Mouse (Mus musculus): ENCODE data around the gene Srsf9.

DNA sequence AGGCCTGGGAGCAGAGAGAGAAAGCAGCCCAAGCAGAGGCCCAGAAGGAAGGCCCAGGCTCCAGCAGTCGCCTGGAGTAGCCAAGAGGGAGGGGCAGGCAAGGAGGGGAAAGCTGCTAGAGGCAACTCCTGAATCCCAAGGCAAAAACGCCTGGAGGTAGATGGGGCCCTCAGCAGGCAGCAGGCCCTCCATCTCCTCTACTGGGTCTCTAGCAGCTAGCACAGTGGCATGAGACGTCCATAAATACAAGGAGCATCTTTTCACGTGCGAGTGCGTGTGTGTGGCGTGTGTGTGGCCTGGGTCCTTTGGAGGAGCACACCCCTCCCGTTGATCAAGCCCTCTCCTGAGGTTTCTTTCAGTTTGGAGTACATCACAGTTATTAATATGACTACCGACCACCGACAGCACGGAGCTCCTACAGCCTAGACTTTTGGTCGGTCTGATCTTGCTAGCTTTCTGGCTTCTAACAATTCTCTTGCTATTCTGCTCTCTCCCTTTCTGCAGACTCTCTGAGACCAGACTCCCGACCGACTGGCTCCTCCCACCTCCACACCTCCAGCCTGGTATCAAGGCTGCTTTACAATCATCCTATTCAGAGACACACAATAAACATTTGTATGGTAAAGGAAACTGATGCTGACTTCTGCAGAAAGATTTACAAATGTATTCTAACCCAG lies 9.9 kb upstream of the Srsf9 start:
- no peak for TF ChIP-seq CTCF (IDR thresholded peaks at IDR 0.05; ENCODE audit: insufficient read depth, low read depth, low read length)
- TF ChIP-seq POLR2A (IDR thresholded peaks at IDR 0.05; ENCODE audit: insufficient read depth, low read depth, low read length) = no peak

All from olfactory bulb, adult 2 months (tissue).